Mouse (Mus musculus) liver, embryonic 13.5 days (tissue): ENCODE measurements around the gene Gm973. TPM values are rescaled to one million over a fixed set of nuclear protein-coding genes. Genes with fewer than 3 reads are reported as not detected.

Source experiments
- ATAC-seq: fragments of 200-750 bp; cut with Nextera tagmentation; 2 replicates; pipeline ENCODE4 v1.8.0; 2017; ENCODE audit warnings: low read depth, mild to moderate bottlenecking, moderate number of reproducible peaks, moderate library complexity
- DNase-seq: peaks from one replicate; pipeline ENCODE4 v3.0.0; 2022
- H3K27ac ChIP-seq: fragments of 300-500 bp; sonication (generic); 2 replicates; pipeline ENCODE4 v1.5.1; 2015; ENCODE audit warnings: moderate library complexity, mild to moderate bottlenecking, inconsistent platforms
- H3K27me3 ChIP-seq: fragments of 300-500 bp; sonication (generic); 2 replicates; pipeline ENCODE4 v1.6.1; 2015; ENCODE audit warnings: mild to moderate bottlenecking, inconsistent platforms
- H3K36me3 ChIP-seq: fragments of 300-500 bp; sonication (generic); 2 replicates; pipeline ENCODE4 v1.6.1; 2015; ENCODE audit warnings: mild to moderate bottlenecking, inconsistent platforms
- H3K4me1 ChIP-seq: fragments of 300-500 bp; sonication (generic); replicated peaks from 2 replicates; pipeline ENCODE4 v1.6.1; 2015; ENCODE audit warnings: inconsistent platforms
- H3K4me2 ChIP-seq: fragments of 300-500 bp; sonication (generic); 2 replicates; pipeline ENCODE4 v1.6.1; 2015; ENCODE audit warnings: inconsistent platforms, mild to moderate bottlenecking, moderate library complexity
- H3K4me3 ChIP-seq: fragments of 300-500 bp; sonication (generic); replicated peaks from 2 replicates; pipeline ENCODE4 v1.5.1; 2015; ENCODE audit warnings: mild to moderate bottlenecking, inconsistent platforms
- H3K9ac ChIP-seq: fragments of 300-500 bp; sonication (generic); 2 replicates; pipeline ENCODE4 v1.6.1; 2015; ENCODE audit warnings: mild to moderate bottlenecking, inconsistent platforms
- H3K9me3 ChIP-seq: fragments of 300-500 bp; sonication (generic); replicated peaks from 2 replicates; pipeline ENCODE4 v1.6.1; 2016; ENCODE audit warnings: inconsistent platforms
- WGBS: fragments of 180-500 bp; shearing (Covaris S2); methylation state at CpG from one replicate; pipeline ENCODE4 v1.1.7; 2015; ENCODE audit not compliant: insufficient replicate concordance; 5-methylcytosine and 5-hydroxymethylcytosine counted together
- polyA plus RNA-seq: library from polyadenylated mRNA; unstranded; fragments of >200 nt; fragmentation: Nextera tagmentation; extraction: Ambion mirVana; gene quantifications from 2 replicates; pipeline ENCODE4 v1.2.1, GENCODE M21; 2015

The Gm973 gene
- polyA plus RNA-seq, 1 experiment from 2014 or later, result 0.12 TPM

- no peak overlapping the region for H3K4me2 ChIP-seq
- H3K27ac ChIP-seq, result no peak overlapping the region
- H3K36me3 ChIP-seq, result no peaks in the 10 kb centered on the region
- 84% methylated on average over 5 of the region's 5 CpGs for WGBS
- H3K9ac ChIP-seq, result no peak overlapping the region
- no peak overlapping the region for H3K4me3 ChIP-seq
- DNase-seq (no peak), ATAC-seq (no peak)
- H3K4me1 ChIP-seq, result peaks cover 52% of the 10 kb centered on the region
- H3K27me3 ChIP-seq, result no peaks in the 10 kb centered on the region
- H3K9me3 ChIP-seq, result no peaks in the 10 kb centered on the region
These were observed 20.1 kb upstream of the Gm973 start for GRCm38 (mm10) chr1:59495970-59496369.

GRCm38 (mm10) chr1:59497741-59498613 lies 18.1 kb upstream of the Gm973 start:
- ATAC-seq, result peak; percentile 81
- Histone ChIP-seq H3K9ac (no peak overlapping the region), H3K4me3 (no peak overlapping the region), H3K4me2 (no peak overlapping the region), H3K27me3 (no peaks in the 10 kb centered on the region), H3K27ac (peak overlapping the region; percentile 69), H3K36me3 (no peaks in the 10 kb centered on the region), H3K9me3 (no peaks in the 10 kb centered on the region), H3K4me1 (peaks cover 32% of the 10 kb centered on the region)
- WGBS, result 29% methylated on average over 6 of the region's 6 CpGs
- no peak for DNase-seq

GRCm38 (mm10) chr1:59499327-59499726 lies 16.7 kb upstream of the Gm973 start:
- WGBS, result 52% methylated on average over 3 of the region's 3 CpGs
- H3K27me3 ChIP-seq, result no peaks in the 10 kb centered on the region
- H3K9ac ChIP-seq, result no peak overlapping the region
- no peaks in the 10 kb centered on the region for H3K9me3 ChIP-seq
- peak overlapping the region; percentile 69; the same call in 1 of the 2 replicates for H3K27ac ChIP-seq
- no peak for ATAC-seq
- peaks cover 22% of the 10 kb centered on the region for H3K4me1 ChIP-seq
- H3K4me2 ChIP-seq, result no peak overlapping the region
- DNase-seq, result no peak
- H3K36me3 ChIP-seq, result no peaks in the 10 kb centered on the region
- H3K4me3 ChIP-seq, result no peak overlapping the region

- H3K4me2 ChIP-seq, result no peak overlapping the region
- no peaks in the 10 kb centered on the region for H3K36me3 ChIP-seq
- H3K9ac ChIP-seq, result no peak overlapping the region
- DNase-seq (no peak), ATAC-seq (no peak)
- H3K27me3 ChIP-seq, result no peaks in the 10 kb centered on the region
- 52% methylated on average over 2 of the region's 2 CpGs for WGBS
- H3K27ac ChIP-seq, result no peak overlapping the region
- peaks cover 21% of the 10 kb centered on the region for H3K4me1 ChIP-seq
- no peaks in the 10 kb centered on the region for H3K9me3 ChIP-seq
- no peak overlapping the region for H3K4me3 ChIP-seq
These were observed 13.7 kb upstream of the Gm973 start for GRCm38 (mm10) chr1:59502355-59502754.

GRCm38 (mm10) chr1:59503659-59504301 lies 12.3 kb upstream of the Gm973 start:
- WGBS, result 46% methylated on average over 7 of the region's 7 CpGs
- no peak for DNase-seq
- 0 out of 2 replicates have a peak, but pooled peaks cover 2% of the 10 kb centered on the region for H3K27me3 ChIP-seq
- no peaks in the 10 kb centered on the region for H3K9me3 ChIP-seq
- peak overlapping the region; percentile 59 for H3K27ac ChIP-seq
- no peak overlapping the region for H3K4me2 ChIP-seq
- H3K9ac ChIP-seq, result no peak overlapping the region
- peaks cover 10% of the 10 kb centered on the region for H3K4me1 ChIP-seq
- H3K4me3 ChIP-seq, result no peak overlapping the region
- peak; percentile 58; the same call in 1 of the 2 replicates for ATAC-seq
- H3K36me3 ChIP-seq, result no peaks in the 10 kb centered on the region

GRCm38 (mm10) chr1:59504302-59504700 lies 11.8 kb upstream of the Gm973 start:
- peaks cover 5% of the 10 kb centered on the region for H3K4me1 ChIP-seq
- DNase-seq, result no peak
- no peaks in the 10 kb centered on the region for H3K9me3 ChIP-seq
- no peak overlapping the region for H3K27ac ChIP-seq
- H3K4me2 ChIP-seq, result no peak overlapping the region
- 0 out of 2 replicates have a peak, but pooled peaks cover 2% of the 10 kb centered on the region for H3K27me3 ChIP-seq
- ATAC-seq, result no peak
- no peaks in the 10 kb centered on the region for H3K36me3 ChIP-seq
- 56% methylated on average over 2 of the region's 2 CpGs for WGBS
- H3K4me3 ChIP-seq, result no peak overlapping the region
- H3K9ac ChIP-seq, result no peak overlapping the region

GRCm38 (mm10) chr1:59508463-59509139 lies 7.5 kb upstream of the Gm973 start:
- WGBS, result 42% methylated on average over 17 of the region's 17 CpGs
- Histone ChIP-seq H3K27ac (no peak overlapping the region), H3K36me3 (no peaks in the 10 kb centered on the region), H3K4me2 (no peak overlapping the region), H3K9me3 (no peaks in the 10 kb centered on the region), H3K27me3 (0 out of 2 replicates have a peak, but pooled peaks cover 2% of the 10 kb centered on the region), H3K4me3 (no peak overlapping the region), H3K4me1 (no peaks in the 10 kb centered on the region; the same call in 1 of the 2 replicates), H3K9ac (no peak overlapping the region)
- ATAC-seq, result no peak
- no peak for DNase-seq

- Histone ChIP-seq H3K4me2 (no peak overlapping the region), H3K9me3 (no peaks in the 10 kb centered on the region), H3K36me3 (no peaks in the 10 kb centered on the region), H3K4me1 (peaks cover 5% of the 10 kb centered on the region), H3K4me3 (no peak overlapping the region), H3K9ac (no peak overlapping the region), H3K27me3 (peaks cover 11% of the 10 kb centered on the region; the same call in 1 of the 2 replicates), H3K27ac (no peak overlapping the region)
- WGBS, result 50% methylated on average over 9 of the region's 9 CpGs
- DNase-seq (no peak), ATAC-seq (no peak)
These were observed 4.3 kb upstream of the Gm973 start for GRCm38 (mm10) chr1:59511566-59512270.

GRCm38 (mm10) chr1:59520226-59520837 lies 4.3 kb downstream of the Gm973 start:
- Histone ChIP-seq H3K9ac (no peak overlapping the region), H3K27ac (no peak overlapping the region), H3K4me2 (no peak overlapping the region), H3K36me3 (no peaks in the 10 kb centered on the region), H3K4me1 (peaks cover 5% of the 10 kb centered on the region; the same call in 1 of the 2 replicates), H3K27me3 (peaks cover 13% of the 10 kb centered on the region), H3K9me3 (no peaks in the 10 kb centered on the region), H3K4me3 (no peak overlapping the region)
- no peak for ATAC-seq
- DNase-seq, result no peak
- 52% methylated on average over 11 of the region's 11 CpGs for WGBS

GRCm38 (mm10) chr1:59522456-59522855 lies 6.4 kb downstream of the Gm973 start:
- H3K4me2 ChIP-seq, result no peak overlapping the region
- H3K4me3 ChIP-seq, result no peak overlapping the region
- 56% methylated on average over 1 of the region's 1 CpGs for WGBS
- H3K36me3 ChIP-seq, result no peaks in the 10 kb centered on the region
- no peaks in the 10 kb centered on the region for H3K4me1 ChIP-seq
- DNase-seq, result no peak
- ATAC-seq, result no peak
- no peak overlapping the region for H3K27ac ChIP-seq
- no peaks in the 10 kb centered on the region for H3K27me3 ChIP-seq
- H3K9me3 ChIP-seq, result no peaks in the 10 kb centered on the region
- H3K9ac ChIP-seq, result no peak overlapping the region
